Mouse (Mus musculus) embryonic facial prominence, embryonic 12.5 days (tissue): Measurements from ENCODE around the gene Zfp92. TPM values are rescaled to one million over a fixed set of nuclear protein-coding genes. Genes with fewer than 3 reads are reported as not detected.

Source experiments
- ATAC-seq: fragments of 200-750 bp; cut with Nextera tagmentation; 2 replicates; pipeline ENCODE4 v1.8.0; 2017; ENCODE audit not compliant: insufficient number of reproducible peaks, insufficient read depth, low FRiP score, low TSS enrichment
- H3K27ac ChIP-seq: fragments of 300-500 bp; sonication (generic); 2 replicates; pipeline ENCODE4 v1.5.1; 2016; ENCODE audit warnings: mild to moderate bottlenecking
- H3K27me3 ChIP-seq: fragments of 300-500 bp; sonication (generic); 2 replicates; pipeline ENCODE4 v1.6.1; 2016; ENCODE audit warnings: mild to moderate bottlenecking, moderate library complexity
- H3K36me3 ChIP-seq: fragments of 300-500 bp; sonication (generic); 2 replicates; pipeline ENCODE4 v1.6.1; 2016; ENCODE audit warnings: mild to moderate bottlenecking
- H3K4me1 ChIP-seq: fragments of 300-500 bp; sonication (generic); 2 replicates; pipeline ENCODE4 v1.6.1; 2016
- H3K4me2 ChIP-seq: fragments of 300-500 bp; sonication (generic); replicated peaks from 2 replicates; pipeline ENCODE4 v1.6.1; 2016; ENCODE audit warnings: mild to moderate bottlenecking, moderate library complexity
- H3K4me3 ChIP-seq: fragments of 300-500 bp; sonication (generic); 2 replicates; pipeline ENCODE4 v1.5.1; 2016; ENCODE audit warnings: mild to moderate bottlenecking
- H3K9ac ChIP-seq: fragments of 300-500 bp; sonication (generic); 2 replicates; pipeline ENCODE4 v1.6.1; 2016; ENCODE audit warnings: mild to moderate bottlenecking, moderate library complexity
- H3K9me3 ChIP-seq: fragments of 300-500 bp; sonication (generic); 2 replicates; pipeline ENCODE4 v1.6.1; 2016; ENCODE audit warnings: mild to moderate bottlenecking, moderate library complexity
- WGBS: fragments of 180-500 bp; shearing (Covaris S2); methylation state at CpG from one replicate; pipeline ENCODE4 v1.1.7; 2016; 5-methylcytosine and 5-hydroxymethylcytosine counted together
- polyA plus RNA-seq: library from polyadenylated mRNA; unstranded; fragments of >200 nt; fragmentation: Nextera tagmentation; extraction: Ambion mirVana; gene quantifications from 2 replicates; pipeline ENCODE4 v1.2.1, GENCODE M21; 2016

The Zfp92 gene
- polyA plus RNA-seq, 1 experiment from 2014 or later: 0.29 TPM

DNA sequence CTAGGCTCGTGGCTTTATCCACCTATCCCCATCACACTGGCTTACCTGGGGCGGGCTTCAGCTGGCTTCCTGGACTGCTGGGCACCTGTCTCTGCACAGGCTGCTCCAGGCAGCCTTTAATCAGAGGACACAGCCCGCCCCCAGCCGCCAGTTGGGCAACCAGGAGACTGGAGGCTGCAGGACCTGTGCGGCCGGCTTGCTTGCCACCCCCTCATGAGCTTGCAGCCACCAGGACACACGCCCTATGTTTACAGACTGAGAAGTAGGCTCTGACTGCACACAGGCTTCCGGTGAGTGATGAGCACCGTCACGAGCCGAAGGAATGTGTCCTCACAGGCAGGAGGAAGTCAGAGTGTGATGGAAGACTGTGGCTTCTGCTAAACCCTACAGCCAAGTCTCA, 24.4 kb downstream of the Zfp92 start, which contains the start of gene Trex2:
TSS of gene Trex2 (minus strand) at position 93 of the 400 bp plus-strand sequence.
- H3K9me3 ChIP-seq: no peaks in the 10 kb centered on the region
- 81% methylated on average over 11 of the region's 11 CpGs for whole genome bisulfite sequencing
- ATAC-seq: no peak
- no peaks in the 10 kb centered on the region for H3K27me3 ChIP-seq
- no peak within 1 kb of the TSS for H3K4me2 ChIP-seq
- H3K27ac ChIP-seq: no peak within 1 kb of the TSS
- H3K36me3 ChIP-seq: peaks cover 8% of the 10 kb centered on the region; the same call in 1 of the 2 replicates
- no peaks in the 10 kb centered on the region for H3K4me1 ChIP-seq
- no peak within 1 kb of the TSS for H3K4me3 ChIP-seq
- H3K9ac ChIP-seq: no peak within 1 kb of the TSS

DNA sequence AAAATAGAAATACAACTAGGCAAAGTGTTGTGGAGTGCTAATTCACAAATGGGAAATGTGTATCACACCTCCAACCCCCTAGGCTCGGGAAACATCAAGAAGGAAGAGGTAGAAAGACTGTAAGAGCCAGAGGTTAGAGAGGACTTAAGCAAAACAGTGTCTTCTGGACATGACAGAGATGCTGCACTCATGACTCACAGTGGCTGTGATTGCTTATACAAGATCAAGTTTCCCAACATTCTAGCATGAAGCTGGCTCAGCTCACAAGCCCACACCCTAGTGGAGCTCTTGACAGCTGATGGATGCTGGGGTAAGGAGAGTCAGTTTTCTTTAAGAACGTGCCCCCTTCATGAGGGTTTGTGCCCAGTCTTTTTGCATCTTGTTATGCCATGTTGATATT, 30.5 kb downstream of the Zfp92 start:
- Histone ChIP-seq H3K36me3 (peaks cover 6% of the 10 kb centered on the region; the same call in 1 of the 2 replicates), H3K27me3 (no peaks in the 10 kb centered on the region), H3K4me1 (no peaks in the 10 kb centered on the region), H3K4me2 (no peak overlapping the region), H3K9me3 (no peaks in the 10 kb centered on the region), H3K27ac (no peak overlapping the region), H3K9ac (no peak overlapping the region), H3K4me3 (no peak overlapping the region)
- 67% methylated on average over 2 of the region's 2 CpGs for WGBS
- no peak for ATAC-seq

DNA sequence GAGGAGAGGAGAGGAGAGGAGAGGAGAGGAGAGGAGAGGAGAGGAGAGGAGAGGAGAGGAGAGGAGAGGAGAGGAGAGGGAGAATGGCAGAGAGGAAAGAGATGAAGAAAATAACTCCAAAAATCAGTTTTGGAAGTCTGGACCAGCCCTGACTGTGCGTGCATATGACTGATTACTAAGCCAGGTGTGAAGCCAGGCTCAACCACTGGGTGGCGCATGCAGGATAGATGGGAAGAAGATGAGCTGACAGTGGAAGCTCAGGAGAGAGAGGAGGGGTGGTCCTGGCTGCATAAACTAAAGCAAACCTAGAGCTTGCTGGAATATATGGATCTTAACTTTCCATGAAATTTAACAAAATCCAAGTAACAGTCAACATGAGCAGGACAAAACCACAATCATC, 41.1 kb downstream of the Zfp92 start:
- Histone ChIP-seq H3K36me3 (peaks cover 6% of the 10 kb centered on the region; the same call in 1 of the 2 replicates), H3K4me3 (no peak overlapping the region), H3K27me3 (no peaks in the 10 kb centered on the region), H3K27ac (no peak overlapping the region), H3K4me1 (no peaks in the 10 kb centered on the region), H3K9me3 (no peaks in the 10 kb centered on the region), H3K4me2 (no peak overlapping the region), H3K9ac (no peak overlapping the region)
- no peak for ATAC-seq
- 26% methylated on average over 2 of the region's 2 CpGs for whole genome bisulfite sequencing

DNA sequence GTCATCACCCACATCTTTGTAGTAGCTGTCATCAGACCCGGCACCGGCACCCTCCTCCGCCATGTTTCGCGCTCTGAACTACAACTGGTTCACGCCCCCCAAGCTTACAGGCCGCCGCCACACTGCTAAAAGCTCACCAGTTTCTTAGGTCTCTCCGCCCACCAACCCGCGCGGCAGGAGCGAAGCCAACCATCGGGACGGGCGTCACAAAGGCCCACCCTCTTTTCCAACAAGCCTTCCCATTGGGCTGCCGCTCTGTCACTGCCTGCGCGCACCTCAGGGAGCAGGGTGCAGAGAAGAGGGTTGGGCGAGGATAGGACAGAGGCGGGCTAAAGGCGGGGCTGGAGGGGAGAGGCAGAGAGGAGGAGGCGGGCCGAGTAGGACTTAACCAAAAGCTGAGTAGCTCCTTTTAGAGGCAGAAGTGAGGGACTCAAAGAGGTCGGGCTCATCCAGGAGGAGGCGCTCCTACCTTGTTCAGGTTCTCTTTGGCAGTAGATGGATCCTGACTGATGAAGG, 48.0 kb downstream of the Zfp92 start, which contains the start of gene Haus7:
TSS of gene Haus7 (minus strand) at position 168 of the 516 bp plus-strand sequence.
- 17% methylated on average over 26 of the region's 26 CpGs for WGBS
- H3K9ac ChIP-seq: peak within 1 kb of the TSS; percentile 50
- H3K27me3 ChIP-seq: no peaks in the 10 kb centered on the region
- H3K36me3 ChIP-seq: no peaks in the 10 kb centered on the region
- peak; percentile 100 for ATAC-seq
- H3K9me3 ChIP-seq: no peaks in the 10 kb centered on the region
- peak within 1 kb of the TSS; percentile 52 for H3K4me3 ChIP-seq
- peak within 1 kb of the TSS; percentile 56 for H3K4me2 ChIP-seq
- 0 out of 2 replicates have a peak, but pooled peaks cover 9% of the 10 kb centered on the region for H3K4me1 ChIP-seq
- no peak within 1 kb of the TSS for H3K27ac ChIP-seq

DNA sequence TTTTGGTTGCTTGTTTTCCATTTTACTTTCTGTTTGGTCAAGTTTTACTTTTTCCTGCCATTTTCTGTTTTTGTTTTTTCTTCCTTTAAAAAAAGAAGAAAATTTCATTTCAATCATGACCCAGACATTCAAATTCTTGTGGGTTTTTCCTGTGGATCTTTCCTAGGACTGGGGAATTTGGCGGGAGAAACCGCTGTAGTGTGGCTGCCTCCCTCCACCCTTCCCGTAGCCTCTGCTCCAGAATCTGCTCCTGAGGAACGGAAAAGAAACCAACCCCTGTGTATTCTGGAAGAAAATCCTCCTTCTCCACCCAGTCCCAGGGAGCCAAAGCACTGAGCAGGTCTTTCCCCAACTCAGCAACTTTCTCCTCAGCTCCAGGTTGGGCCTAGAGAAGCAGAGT, 49.9 kb downstream of the Zfp92 start:
- Histone ChIP-seq H3K9me3 (no peaks in the 10 kb centered on the region), H3K27ac (no peak overlapping the region), H3K4me2 (no peak overlapping the region), H3K27me3 (no peaks in the 10 kb centered on the region), H3K4me1 (0 out of 2 replicates have a peak, but pooled peaks cover 9% of the 10 kb centered on the region), H3K36me3 (no peaks in the 10 kb centered on the region), H3K4me3 (no peak overlapping the region), H3K9ac (no peak overlapping the region)
- WGBS: 72% methylated on average over 4 of the region's 4 CpGs
- no peak for ATAC-seq

DNA sequence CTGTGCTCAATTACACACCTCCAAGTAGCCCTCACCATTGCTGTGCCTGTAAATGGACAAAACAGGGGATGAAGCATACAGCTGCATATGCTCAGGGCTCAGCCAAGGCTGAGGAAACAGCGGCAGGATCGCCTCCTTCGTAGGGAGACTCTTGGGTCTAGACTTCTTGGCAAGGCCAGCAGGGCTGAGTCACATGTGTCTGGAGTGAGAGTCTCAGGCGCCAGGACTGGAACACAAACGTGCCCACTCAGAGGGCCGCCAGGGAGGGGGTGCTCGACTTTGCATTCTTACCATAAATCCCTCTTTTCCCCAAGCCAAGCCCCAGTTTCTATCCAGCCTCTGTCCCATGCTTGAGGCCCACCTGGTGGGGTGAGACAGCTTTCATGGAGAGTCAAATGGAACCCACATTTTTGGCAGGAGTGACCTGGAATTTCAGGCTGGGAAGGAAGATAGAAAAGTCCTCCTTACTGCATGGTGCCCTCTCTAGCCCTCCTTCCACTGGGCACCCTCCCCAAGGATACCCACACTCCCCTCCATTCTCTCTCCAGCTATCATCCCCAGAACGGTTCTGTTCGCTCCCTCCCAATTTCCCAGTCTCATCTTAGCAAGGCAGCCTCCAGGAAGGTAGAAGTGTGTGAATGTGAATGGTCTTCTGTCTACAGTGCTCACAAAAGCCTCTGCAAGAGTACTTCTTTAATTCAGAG, 54.7 kb downstream of the Zfp92 start:
- no peaks in the 10 kb centered on the region for H3K27me3 ChIP-seq
- peaks cover 4% of the 10 kb centered on the region; the same call in 1 of the 2 replicates for H3K4me1 ChIP-seq
- peak overlapping the region; percentile 93 for H3K27ac ChIP-seq
- no peak for ATAC-seq
- 67% methylated on average over 9 of the region's 9 CpGs for WGBS
- H3K4me3 ChIP-seq: no peak overlapping the region
- no peaks in the 10 kb centered on the region for H3K36me3 ChIP-seq
- no peak overlapping the region for H3K4me2 ChIP-seq
- no peaks in the 10 kb centered on the region for H3K9me3 ChIP-seq
- no peak overlapping the region for H3K9ac ChIP-seq

DNA sequence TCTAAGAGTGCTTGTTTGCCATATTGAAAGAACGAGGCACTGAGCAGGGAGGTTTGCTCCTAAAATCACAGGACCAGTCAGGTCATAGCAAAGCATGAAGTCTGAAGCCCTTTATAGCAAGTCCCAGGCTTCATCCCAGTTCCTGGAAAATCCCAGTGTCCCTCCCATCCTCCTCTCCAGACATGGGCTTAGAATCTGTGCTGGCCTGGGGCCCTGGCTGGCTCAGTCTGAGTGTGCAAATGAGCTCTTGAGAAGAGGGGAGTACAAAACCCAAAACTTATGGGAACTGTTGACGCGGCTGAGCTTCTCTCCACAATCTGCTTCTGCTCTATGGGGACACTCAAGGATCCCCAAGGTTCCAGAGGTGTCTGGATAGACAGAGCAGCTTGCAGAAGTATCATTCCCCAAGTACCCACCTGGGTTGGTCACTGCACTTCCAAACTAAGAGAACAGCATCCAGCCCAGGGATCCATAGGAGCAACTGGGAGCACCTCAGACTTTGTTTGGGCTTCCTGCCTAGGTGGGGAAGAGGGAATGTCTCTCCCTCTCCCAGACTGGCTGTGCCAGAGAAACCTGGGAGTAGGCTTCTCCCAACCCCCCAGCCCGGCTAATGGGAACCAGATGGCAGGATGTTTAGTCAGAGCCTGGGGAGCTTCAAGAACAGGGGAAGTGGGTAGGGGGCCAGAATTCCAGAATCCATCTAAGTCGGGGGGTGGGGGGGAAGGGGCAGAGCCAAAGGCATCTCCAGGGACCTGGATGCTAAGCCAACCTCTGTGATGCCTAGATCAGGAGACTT, 56.7 kb downstream of the Zfp92 start:
- Histone ChIP-seq H3K9ac (no peak overlapping the region), H3K4me3 (no peak overlapping the region), H3K4me1 (peaks cover 4% of the 10 kb centered on the region; the same call in 1 of the 2 replicates), H3K27me3 (no peaks in the 10 kb centered on the region), H3K36me3 (no peaks in the 10 kb centered on the region), H3K4me2 (0 out of 2 replicates have a peak overlapping the region, but pooled peaks have one; percentile 13), H3K27ac (peak overlapping the region; percentile 93), H3K9me3 (no peaks in the 10 kb centered on the region)
- 21% methylated on average over 5 of the region's 5 CpGs for WGBS
- peak; percentile 77 for ATAC-seq

DNA sequence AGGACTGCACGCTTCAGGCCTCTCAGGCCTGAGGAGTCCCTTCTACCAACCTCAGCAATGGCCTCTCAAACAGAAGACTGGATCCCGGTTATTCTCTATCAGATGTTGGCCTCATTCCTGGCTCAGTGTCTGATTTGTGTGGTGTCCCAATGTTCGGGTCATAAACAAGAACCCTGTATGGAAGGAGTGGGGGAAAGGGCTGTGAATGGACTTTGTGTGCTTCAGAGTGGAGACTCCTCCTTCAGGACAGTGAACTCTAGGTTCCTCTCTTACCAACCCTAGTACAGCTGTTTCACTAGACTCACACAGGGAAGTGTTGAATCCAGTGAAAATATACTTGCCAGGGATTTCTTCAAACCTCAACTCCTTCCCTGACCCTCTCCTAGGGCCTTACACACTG, 57.4 kb downstream of the Zfp92 start:
- no peaks in the 10 kb centered on the region for H3K9me3 ChIP-seq
- H3K36me3 ChIP-seq: no peaks in the 10 kb centered on the region
- H3K27ac ChIP-seq: peak overlapping the region; percentile 93
- WGBS: 51% methylated on average over 3 of the region's 3 CpGs
- H3K9ac ChIP-seq: no peak overlapping the region
- H3K4me2 ChIP-seq: no peak overlapping the region
- peaks cover 4% of the 10 kb centered on the region; the same call in 1 of the 2 replicates for H3K4me1 ChIP-seq
- no peak overlapping the region for H3K4me3 ChIP-seq
- ATAC-seq: peak; percentile 23; the same call in 1 of the 2 replicates
- no peaks in the 10 kb centered on the region for H3K27me3 ChIP-seq

DNA sequence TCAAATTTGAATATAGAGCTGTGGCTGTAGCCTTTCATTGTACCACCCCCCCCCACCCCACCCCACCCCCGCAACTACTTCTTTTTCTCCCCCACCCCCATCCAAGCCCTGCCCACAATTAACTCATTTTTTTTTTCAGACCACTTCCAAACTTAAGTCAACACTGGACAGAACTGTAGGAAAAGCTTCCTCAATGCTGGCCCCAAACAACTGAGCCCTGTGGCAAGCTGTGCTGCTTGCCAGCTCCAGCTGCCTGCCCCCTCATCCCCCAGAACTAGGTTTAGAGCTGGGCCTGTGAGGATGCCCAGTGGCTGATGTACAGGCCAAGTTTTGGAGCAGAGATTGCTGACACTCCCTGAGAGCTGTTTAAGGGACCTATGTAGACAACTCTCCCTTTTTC, 57.9 kb downstream of the Zfp92 start:
- Histone ChIP-seq H3K9ac (no peak overlapping the region), H3K4me2 (no peak overlapping the region), H3K4me1 (peaks cover 4% of the 10 kb centered on the region; the same call in 1 of the 2 replicates), H3K4me3 (no peak overlapping the region), H3K27ac (peak overlapping the region; percentile 93), H3K27me3 (no peaks in the 10 kb centered on the region), H3K9me3 (no peaks in the 10 kb centered on the region), H3K36me3 (no peaks in the 10 kb centered on the region)
- ATAC-seq: no peak
- WGBS: 21% methylated on average over 1 of the region's 1 CpGs

DNA sequence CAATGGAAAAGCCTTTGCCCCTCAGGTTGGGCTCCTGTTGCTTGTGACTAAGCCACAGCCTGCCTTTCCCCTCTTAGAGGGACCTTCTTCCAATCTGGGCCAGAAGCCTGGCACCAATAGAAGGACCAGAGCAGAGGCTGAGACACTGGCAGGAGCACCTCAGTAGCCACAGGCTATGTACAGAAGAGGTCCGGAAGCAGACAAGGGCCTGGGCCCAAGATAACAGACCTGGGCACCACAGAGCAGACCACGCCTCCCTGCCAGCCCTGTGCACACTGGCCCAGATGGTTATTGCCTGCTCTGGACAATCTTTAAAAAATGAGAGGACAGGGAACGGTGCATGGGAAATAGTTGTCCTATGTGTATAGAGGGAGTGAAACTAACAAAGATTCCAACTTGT, 60.9 kb downstream of the Zfp92 start:
- 94% methylated on average over 3 of the region's 3 CpGs for WGBS
- no peaks in the 10 kb centered on the region for H3K36me3 ChIP-seq
- H3K9ac ChIP-seq: no peak overlapping the region
- H3K4me1 ChIP-seq: peaks cover 20% of the 10 kb centered on the region; the same call in 1 of the 2 replicates
- no peak for ATAC-seq
- H3K4me2 ChIP-seq: no peak overlapping the region
- H3K27ac ChIP-seq: no peak overlapping the region
- no peak overlapping the region for H3K4me3 ChIP-seq
- no peaks in the 10 kb centered on the region for H3K27me3 ChIP-seq
- H3K9me3 ChIP-seq: no peaks in the 10 kb centered on the region

DNA sequence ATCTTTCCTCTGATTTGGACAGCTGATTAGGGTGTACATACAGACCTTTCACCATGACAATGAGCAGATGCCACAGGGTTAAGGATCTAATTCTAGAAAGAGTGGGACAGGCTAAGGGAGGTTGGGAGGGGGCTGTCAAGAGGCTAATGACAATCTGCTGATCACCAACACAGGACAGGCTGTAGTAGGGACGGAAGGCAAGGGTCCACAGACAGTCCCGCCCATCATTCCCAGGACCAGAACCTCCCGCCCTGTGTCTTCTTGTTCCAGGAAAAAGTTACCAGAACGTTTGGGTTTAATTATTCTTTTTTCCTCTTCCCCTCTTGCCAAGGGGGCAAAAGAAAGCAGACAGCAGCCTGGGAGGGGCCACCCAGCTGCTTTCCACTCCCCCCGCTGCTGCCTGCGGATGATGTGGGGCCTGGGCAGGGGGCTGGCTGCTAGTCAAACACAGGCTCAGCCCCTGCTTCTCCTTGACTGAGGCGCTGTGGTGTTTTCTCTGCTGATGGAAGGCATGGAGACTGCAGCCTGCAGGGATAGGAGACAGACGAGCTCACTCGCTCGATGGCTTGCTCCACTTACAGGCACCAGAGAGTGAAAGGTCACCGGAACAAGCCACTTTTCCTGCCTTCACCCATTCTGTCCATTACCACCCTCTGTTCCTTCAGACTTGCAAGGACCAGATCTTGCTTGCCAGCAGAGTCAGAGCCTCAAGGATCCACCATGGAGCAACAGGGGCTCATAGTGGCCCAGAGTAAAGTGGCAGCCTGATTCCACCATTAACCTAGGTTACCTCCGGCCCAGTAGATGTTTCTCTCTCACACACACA, 63.7 kb downstream of the Zfp92 start:
- no peaks in the 10 kb centered on the region for H3K9me3 ChIP-seq
- peaks cover 18% of the 10 kb centered on the region; the same call in 1 of the 2 replicates for H3K4me1 ChIP-seq
- whole genome bisulfite sequencing: 31% methylated on average over 12 of the region's 12 CpGs
- H3K4me2 ChIP-seq: no peak overlapping the region
- H3K9ac ChIP-seq: no peak overlapping the region
- H3K27me3 ChIP-seq: 0 out of 2 replicates have a peak, but pooled peaks cover 4% of the 10 kb centered on the region
- H3K27ac ChIP-seq: peak overlapping the region; percentile 86
- peak; percentile 77; the same call in 1 of the 2 replicates for ATAC-seq
- no peaks in the 10 kb centered on the region for H3K36me3 ChIP-seq
- H3K4me3 ChIP-seq: no peak overlapping the region
